Mouse (Mus musculus): ENCODE measurements around the gene Olfr138. TPM values are rescaled to one million over a fixed set of nuclear protein-coding genes. Genes with fewer than 3 reads are reported as not detected.

The Olfr138 gene
- not detected for polyA plus RNA-seq (2014; fragmentation: Illumina TruSeq; extraction: RNeasy Lipid Tissue Mini Kit (QIAGEN cat#74804); ENCODE audit: low read depth, low replicate concordance)

GRCm38 (mm10) chr17:38260735-38261134 is at the start of gene Olfr138:
Gene Olfr138, plus strand, starts transcription at chr17:38261035.

GRCm38 (mm10) chr17:38307470-38307869 is 46.6 kb downstream of the Olfr138 start, which contains the start of gene Olfr137:
Gene Olfr137, minus strand, starts transcription at chr17:38307570.

Other genes with a start within 250 kb of the Olfr138 start
- gene Olfr129, start 201.0 kb upstream of the Olfr138 start, polyA plus RNA-seq (2014; fragmentation: Illumina TruSeq; extraction: RNeasy Lipid Tissue Mini Kit (QIAGEN cat#74804); ENCODE audit: low read depth, low replicate concordance): not detected
- gene Olfr130, start 197.1 kb upstream of the Olfr138 start, polyA plus RNA-seq (2014; fragmentation: Illumina TruSeq; extraction: RNeasy Lipid Tissue Mini Kit (QIAGEN cat#74804); ENCODE audit: low read depth, low replicate concordance): not detected
- gene Olfr131, start 172.3 kb upstream of the Olfr138 start, polyA plus RNA-seq (2014; fragmentation: Illumina TruSeq; extraction: RNeasy Lipid Tissue Mini Kit (QIAGEN cat#74804); ENCODE audit: low read depth, low replicate concordance): not detected
- not detected for gene Olfr132, start 126.5 kb upstream of the Olfr138 start, polyA plus RNA-seq (2014; fragmentation: Illumina TruSeq; extraction: RNeasy Lipid Tissue Mini Kit (QIAGEN cat#74804); ENCODE audit: low read depth, low replicate concordance)
- gene Olfr133, start 115.8 kb upstream of the Olfr138 start, polyA plus RNA-seq (2014; fragmentation: Illumina TruSeq; extraction: RNeasy Lipid Tissue Mini Kit (QIAGEN cat#74804); ENCODE audit: low read depth, low replicate concordance): not detected
- gene Olfr134, start 89.6 kb upstream of the Olfr138 start, polyA plus RNA-seq (2014; fragmentation: Illumina TruSeq; extraction: RNeasy Lipid Tissue Mini Kit (QIAGEN cat#74804); ENCODE audit: low read depth, low replicate concordance): not detected
- not detected for gene Olfr135, start 56.7 kb upstream of the Olfr138 start, polyA plus RNA-seq (2014; fragmentation: Illumina TruSeq; extraction: RNeasy Lipid Tissue Mini Kit (QIAGEN cat#74804); ENCODE audit: low read depth, low replicate concordance)
- not detected for gene Olfr137, start 46.5 kb downstream of the Olfr138 start, polyA plus RNA-seq (2014; fragmentation: Illumina TruSeq; extraction: RNeasy Lipid Tissue Mini Kit (QIAGEN cat#74804); ENCODE audit: low read depth, low replicate concordance)
- not detected for gene Olfr136, start 68.8 kb downstream of the Olfr138 start, polyA plus RNA-seq (2014; fragmentation: Illumina TruSeq; extraction: RNeasy Lipid Tissue Mini Kit (QIAGEN cat#74804); ENCODE audit: low read depth, low replicate concordance)
- not detected for gene Esp36, start 159.2 kb downstream of the Olfr138 start, polyA plus RNA-seq (2014; fragmentation: Illumina TruSeq; extraction: RNeasy Lipid Tissue Mini Kit (QIAGEN cat#74804); ENCODE audit: low read depth, low replicate concordance)

All from adipose tissue, adult 10 weeks (tissue).